Mouse (Mus musculus): Measurements from ENCODE around the gene Rexo4.

DNA sequence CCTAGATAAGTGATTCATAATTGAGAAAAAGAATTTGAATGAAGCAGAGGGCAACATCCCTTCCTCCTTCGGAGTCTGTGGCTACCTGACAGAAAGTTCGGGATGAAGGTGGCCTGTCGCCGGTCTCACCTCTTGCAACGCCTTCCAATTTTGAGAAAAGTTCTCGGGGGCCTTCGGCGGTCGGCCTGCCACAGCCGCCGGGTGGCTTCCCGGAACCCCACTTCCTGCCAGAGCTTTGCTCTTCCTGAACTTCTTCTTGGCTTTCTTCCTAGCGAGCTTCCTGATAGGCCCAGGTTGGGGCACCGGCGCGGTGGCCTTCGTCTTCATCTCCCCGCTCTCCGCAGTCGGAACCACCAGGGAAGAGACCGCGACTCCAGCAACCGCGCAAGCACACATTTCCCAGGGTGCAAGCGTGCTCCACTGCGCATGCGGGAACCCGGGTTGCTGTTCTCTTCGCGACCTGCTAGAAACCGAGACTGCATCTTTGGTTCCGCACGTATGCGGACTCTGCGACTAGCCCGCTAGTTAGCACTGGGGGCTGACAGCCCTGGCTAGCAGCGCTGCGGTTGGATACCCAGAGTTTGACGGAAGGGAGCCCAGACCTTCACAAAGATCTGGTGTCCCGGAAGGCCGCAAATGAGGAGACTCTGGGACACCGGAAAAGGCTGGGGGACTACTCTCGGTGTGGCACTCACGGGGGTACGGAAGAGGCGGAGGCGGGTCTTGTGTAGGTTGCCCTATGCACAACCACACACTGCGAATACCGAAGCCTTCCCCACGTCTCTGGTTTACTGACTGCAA, at the start of gene Rexo4:
- TF ChIP-seq CTCF (IDR thresholded peaks at IDR 0.05; ENCODE audit: extremely low read depth, insufficient read depth, insufficient read length, insufficient replicate concordance) (no peak), POLR2A (IDR thresholded peaks at IDR 0.05; ENCODE audit: low read depth, low read length) (peak; percentile 56; the same call in 1 of the 2 replicates)

Measured in spleen, adult 2 months (tissue).